Mouse (Mus musculus) central nervous system, embryonic 14 days (tissue): Measurements from ENCODE around the gene Kdm5b. TPM values are rescaled to one million over a fixed set of nuclear protein-coding genes. Genes with fewer than 3 reads are reported as not detected.

Source experiments
- polyA plus RNA-seq: library from polyadenylated mRNA; depleted of rRNA; stranded (reverse); fragments of >200 nt; gene quantifications from 2 replicates; pipeline ENCODE4 v1.2.3, GENCODE M21; 2012; rRNA removed

The Kdm5b gene
- polyA plus RNA-seq, result 47.4 and 52.7 TPM in 2 replicates

GRCm38 (mm10) chr1:134559976-134560375 is at the start of gene Kdm5b:
Gene Kdm5b (plus strand): TSS chr1:134560171.

GRCm38 (mm10) chr1:134549632-134550132 is 10.3 kb upstream of the Kdm5b start, which contains the start of gene Mgat4e:
Gene Mgat4e (minus strand): TSS chr1:134549682.

GRCm38 (mm10) chr1:134646261-134646962 is 86.4 kb downstream of the Kdm5b start, which contains the start of gene Syt2:
Gene Syt2 (plus strand): TSS chr1:134646677.

Other genes with a start within 250 kb of the Kdm5b start
- gene Ppfia4, start 227.2 kb upstream of the Kdm5b start, polyA plus RNA-seq, result 22.9 and 30.5 TPM in 2 replicates
- gene Tmem183a, start 198.2 kb upstream of the Kdm5b start, polyA plus RNA-seq, result 112 and 121 TPM in 2 replicates
- gene 4933406M09Rik, start 174.2 kb upstream of the Kdm5b start, polyA plus RNA-seq, result 0.04 TPM in 1 of 2 replicates, not detected in the other
- 13.4 and 19.2 TPM in 2 replicates for gene Cyb5r1, start 154.6 kb upstream of the Kdm5b start, polyA plus RNA-seq
- gene Adipor1, start 144.8 kb upstream of the Kdm5b start, polyA plus RNA-seq, result 54.3 and 59.4 TPM in 2 replicates
- gene Klhl12, start 104.6 kb upstream of the Kdm5b start, polyA plus RNA-seq, result 23.9 and 25.3 TPM in 2 replicates
- 31.1 and 32.4 TPM in 2 replicates for gene Rabif, start 65.5 kb upstream of the Kdm5b start, polyA plus RNA-seq
- gene Mgat4e, start 10.5 kb upstream of the Kdm5b start, polyA plus RNA-seq, result 0.07 TPM in 1 of 2 replicates, not detected in the other
- 3.0 and 4.3 TPM in 2 replicates for gene Syt2, start 86.5 kb downstream of the Kdm5b start, polyA plus RNA-seq